Mouse (Mus musculus): ENCODE data around the gene Unc13c. TPM values are rescaled to one million over a fixed set of nuclear protein-coding genes. Genes with fewer than 3 reads are reported as not detected.

The Unc13c gene
- polyA plus RNA-seq, 1 experiment from 2014 or later = 1.1 TPM

GRCm38 (mm10) chr9:73557805-73558204 is 411.0 kb downstream of the Unc13c start:
- Histone ChIP-seq H3K27me3 (no peaks in the 10 kb centered on the region), H3K4me1 (peaks cover 2% of the 10 kb centered on the region; the same call in 1 of the 2 replicates)
- 46% methylated on average over 2 of the region's 2 CpGs for WGBS

GRCm38 (mm10) chr9:73555354-73555753 is 413.4 kb downstream of the Unc13c start:
- H3K4me2 ChIP-seq (replicated peaks) = no peak overlapping the region
- WGBS = 73% methylated on average over 6 of the region's 6 CpGs
- no peaks in the 10 kb centered on the region for H3K36me3 ChIP-seq
- no peaks in the 10 kb centered on the region for H3K4me1 ChIP-seq
- H3K27ac ChIP-seq = no peak overlapping the region
- H3K9ac ChIP-seq = no peak overlapping the region
- no peak overlapping the region for H3K4me3 ChIP-seq
- no peaks in the 10 kb centered on the region for H3K9me3 ChIP-seq
- ATAC-seq (ENCODE audit: low FRiP score, low read depth) = no peak; the same call in 1 of the 2 replicates
- H3K27me3 ChIP-seq = no peaks in the 10 kb centered on the region

More at GRCm38 (mm10) chr9:73557805-73558204, 411.0 kb downstream of the Unc13c start:
- H3K4me2 ChIP-seq (replicated peaks) = no peak overlapping the region
- H3K4me3 ChIP-seq = no peak overlapping the region
- H3K36me3 ChIP-seq = no peaks in the 10 kb centered on the region
- no peak overlapping the region for H3K9ac ChIP-seq
- H3K27ac ChIP-seq = no peak overlapping the region
- no peak for ATAC-seq (ENCODE audit: low FRiP score, low read depth)
- H3K9me3 ChIP-seq = no peaks in the 10 kb centered on the region

- H3K4me1 ChIP-seq = no peaks in the 10 kb centered on the region
- no peak overlapping the region for H3K4me3 ChIP-seq
- no peak overlapping the region for H3K9ac ChIP-seq
- WGBS = 53% methylated on average over 3 of the region's 3 CpGs
- no peaks in the 10 kb centered on the region for H3K9me3 ChIP-seq
- H3K4me2 ChIP-seq (replicated peaks) = no peak overlapping the region
- no peaks in the 10 kb centered on the region for H3K27me3 ChIP-seq
- H3K36me3 ChIP-seq = no peaks in the 10 kb centered on the region
- no peak overlapping the region for H3K27ac ChIP-seq
- ATAC-seq (ENCODE audit: low FRiP score, low read depth) = no peak
Observed at GRCm38 (mm10) chr9:73472568-73472967, 496.2 kb downstream of the Unc13c start.

GRCm38 (mm10) chr9:73462027-73462426 is 506.7 kb downstream of the Unc13c start:
- H3K9me3 ChIP-seq = no peaks in the 10 kb centered on the region
- ATAC-seq (ENCODE audit: low FRiP score, low read depth) = no peak
- H3K27ac ChIP-seq = no peak overlapping the region
- H3K4me3 ChIP-seq = no peak overlapping the region
- H3K27me3 ChIP-seq = no peaks in the 10 kb centered on the region
- no peak overlapping the region for H3K4me2 ChIP-seq (replicated peaks)
- WGBS = 84% methylated on average over 2 of the region's 2 CpGs
- H3K9ac ChIP-seq = no peak overlapping the region
- H3K4me1 ChIP-seq = no peaks in the 10 kb centered on the region
- H3K36me3 ChIP-seq = no peaks in the 10 kb centered on the region

- H3K9me3 ChIP-seq = peaks cover 3% of the 10 kb centered on the region; the same call in 1 of the 2 replicates
- no peak overlapping the region for H3K9ac ChIP-seq
- H3K27ac ChIP-seq = no peak overlapping the region
- ATAC-seq (ENCODE audit: low FRiP score, low read depth) = no peak
- no peaks in the 10 kb centered on the region for H3K36me3 ChIP-seq
- H3K4me2 ChIP-seq (replicated peaks) = no peak overlapping the region
- no peaks in the 10 kb centered on the region for H3K4me1 ChIP-seq
- H3K27me3 ChIP-seq = no peaks in the 10 kb centered on the region
- H3K4me3 ChIP-seq = no peak overlapping the region
- WGBS = 77% methylated on average over 6 of the region's 6 CpGs
Observed at GRCm38 (mm10) chr9:73450009-73450408, 518.8 kb downstream of the Unc13c start.

DNA sequence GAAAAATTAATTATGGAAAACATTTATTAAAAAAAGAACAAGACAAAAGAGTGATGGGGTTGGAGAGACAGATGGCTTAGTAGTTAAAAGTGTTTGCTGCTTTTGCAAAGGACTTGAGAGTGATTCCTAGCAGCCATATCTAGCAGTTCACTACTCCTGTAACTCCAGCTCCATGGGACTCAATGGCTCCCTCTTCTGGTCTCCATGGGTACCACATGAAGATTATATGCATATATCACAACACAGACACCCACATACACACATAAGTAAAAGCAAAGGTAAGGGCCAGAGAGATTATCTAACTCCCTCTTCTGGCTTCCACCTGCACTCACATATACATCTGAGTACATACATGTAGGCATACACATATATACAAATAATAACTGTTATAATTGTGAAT is 519.5 kb downstream of the Unc13c start:
- peaks cover 3% of the 10 kb centered on the region; the same call in 1 of the 2 replicates for H3K9me3 ChIP-seq

DNA sequence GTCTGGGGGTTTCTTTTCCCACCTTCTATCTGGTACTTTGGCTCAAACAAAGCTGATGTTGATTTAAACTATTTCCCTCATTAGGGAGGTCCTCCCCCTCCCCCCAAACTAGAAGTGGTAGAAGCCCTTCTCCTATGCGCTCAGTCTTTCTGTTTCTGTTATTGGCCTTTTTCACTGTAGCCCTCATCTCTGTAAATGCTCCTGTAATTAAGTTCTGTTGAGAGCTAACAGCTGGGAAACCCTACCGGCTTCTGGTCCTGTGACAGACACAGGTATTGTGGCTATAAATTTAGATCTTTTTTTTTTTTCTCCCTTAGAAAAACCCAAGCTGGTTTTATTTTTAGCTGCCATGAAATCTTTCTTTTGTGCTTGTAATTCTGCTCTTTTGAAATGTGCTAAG is 536.8 kb downstream of the Unc13c start:
- no peaks in the 10 kb centered on the region for H3K36me3 ChIP-seq
- 17% methylated on average over 2 of the region's 2 CpGs for WGBS
- H3K9ac ChIP-seq = no peak overlapping the region
- no peaks in the 10 kb centered on the region for H3K27me3 ChIP-seq
- ATAC-seq (ENCODE audit: low FRiP score, low read depth) = no peak
- H3K4me1 ChIP-seq = peaks cover 4% of the 10 kb centered on the region
- no peak overlapping the region for H3K4me2 ChIP-seq (replicated peaks)
- H3K4me3 ChIP-seq = no peak overlapping the region
- H3K27ac ChIP-seq = no peak overlapping the region
- H3K9me3 ChIP-seq = no peaks in the 10 kb centered on the region

More for the DNA sequence above, 519.5 kb downstream of the Unc13c start:
- ATAC-seq (ENCODE audit: low FRiP score, low read depth) = no peak
- Histone ChIP-seq H3K4me2 (replicated peaks) (no peak overlapping the region), H3K9ac (no peak overlapping the region), H3K4me1 (no peaks in the 10 kb centered on the region), H3K4me3 (no peak overlapping the region), H3K27me3 (no peaks in the 10 kb centered on the region), H3K27ac (no peak overlapping the region), H3K36me3 (no peaks in the 10 kb centered on the region)

Other genes starting within 250 kb of the Unc13c start
- gene Wdr72, start 141.4 kb upstream of the Unc13c start, polyA plus RNA-seq (2015; fragmentation: Nextera tagmentation; extraction: Ambion mirVana) = 0.28 and 0.52 TPM in 2 replicates